Mouse (Mus musculus): ENCODE results near the gene Fbxo42.

Fbxo42 gene

DNA sequence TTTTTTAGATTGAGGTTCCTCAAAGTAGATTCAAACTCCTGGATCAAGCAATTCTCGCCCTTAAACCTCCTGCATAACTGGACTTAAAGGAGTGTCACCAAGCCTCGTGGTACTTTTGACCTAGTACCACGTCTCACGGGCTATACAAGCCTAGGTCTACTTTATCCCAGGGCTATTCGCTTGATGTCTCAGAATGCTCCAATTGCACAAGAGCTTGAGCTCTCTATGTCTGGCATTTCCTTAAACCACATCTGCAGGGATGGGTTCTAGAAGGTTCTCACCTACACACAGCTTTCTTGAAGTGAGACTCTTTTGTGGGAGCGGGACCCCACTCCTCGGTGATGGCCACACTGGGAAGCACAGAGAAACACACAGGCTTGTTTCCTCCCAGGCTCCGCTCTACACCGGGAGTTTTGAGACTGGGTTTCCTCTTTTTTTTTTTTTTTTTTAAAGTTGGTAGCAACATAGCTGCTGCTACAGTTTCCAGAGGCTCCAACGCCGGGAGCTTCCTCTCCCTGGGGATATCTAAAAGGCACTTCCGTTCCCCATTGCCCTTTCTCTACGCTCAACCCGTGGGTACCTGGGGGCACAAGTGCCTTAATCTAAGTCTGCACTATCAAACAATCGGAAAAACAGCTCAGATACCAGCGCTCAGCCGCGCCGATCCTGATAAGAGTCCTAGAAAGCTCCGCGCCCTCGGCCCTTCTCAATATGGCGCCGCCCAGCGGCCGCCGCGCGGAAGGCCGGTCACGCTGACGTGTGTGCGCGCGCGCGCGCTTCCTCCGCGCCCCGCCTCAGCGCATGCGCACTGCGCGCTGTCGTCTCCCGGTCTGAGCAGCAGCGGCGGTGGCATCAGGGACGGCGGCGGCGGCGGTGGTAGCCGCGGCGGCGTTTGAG is at the start of gene Fbxo42:
Gene Fbxo42 (plus strand): TSS at position 802 of the 897 bp plus-strand sequence.
- peak; percentile 96 for DNase-seq

DNA sequence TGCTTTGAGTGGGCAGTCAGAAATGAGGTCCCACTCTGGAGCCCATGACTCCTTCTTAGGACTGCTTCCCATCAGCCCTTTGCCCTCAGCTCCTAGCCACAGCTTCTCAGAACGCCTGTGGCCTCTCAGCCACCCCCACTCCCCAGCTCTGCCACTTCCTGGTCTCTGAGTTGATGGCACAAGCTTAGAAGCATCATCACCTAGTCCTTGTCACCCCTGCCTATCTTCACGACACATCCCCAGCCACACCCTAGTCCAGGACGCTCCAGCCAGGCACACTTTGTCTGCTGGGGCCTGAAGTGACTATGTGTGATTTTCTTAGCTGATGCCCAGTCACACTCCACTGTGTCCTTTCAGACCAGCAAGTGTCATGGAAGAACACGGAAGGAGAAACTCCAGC is 48.8 kb upstream of the Fbxo42 start:
- DNase-seq: no peak

- DNase-seq: no peak
Measured at GRCm38 (mm10) chr4:141099956-141100355, 47.8 kb upstream of the Fbxo42 start.

DNA sequence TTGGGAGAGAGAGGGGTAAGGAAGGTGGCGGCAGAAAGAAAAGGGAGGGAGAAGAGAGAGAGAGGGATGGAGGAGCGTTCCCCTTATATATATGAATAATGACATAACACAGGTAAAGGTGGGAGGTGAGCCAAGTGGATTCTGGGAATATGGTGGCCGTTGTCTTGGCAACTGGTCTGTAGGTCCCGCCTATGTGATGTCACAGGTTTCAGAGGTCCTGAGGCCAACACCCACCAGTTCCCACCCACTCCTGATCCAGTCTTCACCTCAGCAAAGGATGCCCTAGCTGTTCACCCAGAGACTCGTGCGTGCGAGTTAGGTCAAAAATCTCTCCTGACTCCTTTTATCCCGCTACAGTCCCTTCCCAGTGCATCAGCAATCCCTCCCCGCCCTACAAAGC is 46.4 kb upstream of the Fbxo42 start:
- DNase-seq: no peak

- DNase-seq: no peak
Measured at GRCm38 (mm10) chr4:141101855-141102254, 45.9 kb upstream of the Fbxo42 start.

DNA sequence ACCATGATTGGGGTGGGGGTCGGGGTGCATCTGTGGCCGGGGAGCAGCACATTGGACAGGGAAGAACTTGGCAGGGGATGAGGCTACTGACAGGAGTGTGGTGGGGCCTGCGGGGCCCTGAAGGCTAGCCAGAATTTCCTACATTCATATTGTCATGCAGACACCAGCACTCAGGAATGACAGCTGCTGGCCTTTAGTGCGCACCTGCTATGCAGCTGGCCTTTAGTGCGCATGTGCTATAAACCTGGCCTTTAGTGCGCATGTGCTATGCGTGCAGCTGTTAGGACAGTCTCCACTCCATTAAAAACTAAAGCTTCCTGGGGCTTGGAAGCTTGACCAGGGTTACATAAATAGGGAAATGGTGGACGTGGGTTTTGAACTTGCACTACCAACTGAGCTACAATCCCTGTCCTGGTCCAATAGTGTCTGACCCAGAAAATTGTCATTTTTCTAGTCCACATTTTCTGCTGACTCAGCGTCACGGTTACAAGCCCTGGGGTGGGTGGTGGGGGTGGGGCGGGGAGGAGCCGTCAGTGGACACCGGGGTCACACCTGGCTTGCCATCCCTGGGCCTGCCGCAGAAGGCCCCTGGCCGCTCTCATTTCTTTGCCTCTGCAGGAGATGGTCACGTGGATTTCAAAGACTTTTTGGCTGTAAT is 41.1 kb upstream of the Fbxo42 start:
- DNase-seq: no peak

DNA sequence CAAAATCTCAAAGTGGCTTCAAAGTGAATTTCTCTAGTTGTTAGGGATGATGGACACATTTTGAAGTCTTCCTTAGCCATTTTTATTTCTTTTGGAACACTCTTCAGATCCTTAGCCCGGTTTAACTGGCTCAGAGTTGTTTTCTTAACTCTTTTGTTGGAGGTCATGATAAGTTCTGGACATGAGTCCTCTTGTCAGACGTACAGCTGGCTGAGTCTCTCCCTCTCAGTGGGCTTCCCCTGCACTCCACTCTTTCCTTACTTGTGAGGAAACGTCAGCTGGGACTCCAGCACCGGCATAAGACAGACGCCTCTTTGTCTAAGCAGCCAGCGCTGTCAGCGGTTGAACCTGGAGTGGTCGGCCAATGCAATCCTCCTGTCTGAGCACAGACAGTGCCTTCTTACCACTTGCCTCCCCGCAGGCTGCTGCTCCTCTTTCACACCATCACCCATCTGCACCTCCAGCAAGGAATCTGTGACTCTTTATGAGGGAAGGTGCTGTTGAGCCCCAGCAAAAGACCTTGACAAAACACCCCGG is 39.4 kb upstream of the Fbxo42 start:
- DNase-seq: no peak

DNA sequence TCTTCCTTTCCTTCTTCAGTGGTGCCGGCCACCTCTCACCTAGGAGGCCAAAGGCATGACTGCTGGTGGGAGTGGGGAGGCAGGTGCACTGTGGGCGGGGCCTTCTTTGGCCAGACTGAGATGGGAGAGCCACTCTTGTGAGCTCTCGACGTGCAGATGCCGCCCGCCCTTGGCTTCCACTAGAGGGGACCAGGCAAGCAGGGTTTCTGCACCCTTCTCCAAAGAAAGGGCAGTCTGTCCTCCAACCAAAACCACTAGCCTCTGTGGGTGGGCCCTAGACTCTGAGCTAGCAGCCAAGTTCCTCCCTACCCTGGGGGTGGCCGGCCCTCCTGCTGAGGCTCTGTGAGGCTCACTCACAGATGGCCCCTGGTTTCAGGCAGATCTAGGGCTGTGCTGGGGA is 33.9 kb upstream of the Fbxo42 start:
- DNase-seq: no peak

DNA sequence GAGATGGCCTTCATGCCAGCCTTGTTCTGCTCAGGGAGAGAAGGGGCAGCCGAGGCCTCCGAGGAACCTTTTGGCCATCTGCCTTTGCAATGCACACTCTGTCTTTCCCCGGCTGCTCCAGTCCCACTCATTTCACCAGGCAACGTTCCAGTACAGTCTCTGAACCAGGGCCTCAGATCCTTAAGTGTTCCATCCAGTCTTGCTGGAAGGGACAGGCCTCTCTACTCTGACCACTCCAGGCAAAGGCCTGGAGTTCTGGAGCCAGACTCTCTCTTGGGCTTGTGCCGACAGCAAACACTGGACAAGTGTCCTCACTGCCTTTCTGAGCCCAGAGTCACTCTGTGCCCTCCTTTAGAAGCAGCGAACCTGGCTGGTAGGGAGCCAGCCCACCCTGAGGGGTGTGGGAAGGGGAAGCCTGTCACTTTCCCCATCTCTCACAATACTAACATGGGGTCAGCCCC is 33.2 kb upstream of the Fbxo42 start:
- DNase-seq: no peak

DNA sequence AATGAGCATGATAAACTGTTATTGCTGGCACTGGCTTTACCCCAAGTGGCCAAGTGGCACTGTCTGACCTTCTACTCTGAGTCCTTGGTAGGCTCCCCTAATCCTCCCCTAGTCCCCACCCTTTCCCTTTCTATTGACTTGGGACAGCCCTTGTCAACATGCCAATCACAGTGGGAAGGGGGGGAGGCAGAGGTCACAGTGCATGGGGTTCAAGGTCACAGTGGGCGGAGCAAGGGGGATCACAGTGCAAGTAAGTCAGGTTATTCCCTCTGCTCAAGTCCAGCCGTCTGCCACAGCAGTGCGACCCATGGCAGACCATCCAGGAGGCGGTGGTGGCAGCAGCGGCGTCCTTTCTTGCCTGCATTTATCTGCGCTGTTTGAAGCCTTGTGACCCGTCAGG is 32.3 kb upstream of the Fbxo42 start:
- DNase-seq: no peak

DNA sequence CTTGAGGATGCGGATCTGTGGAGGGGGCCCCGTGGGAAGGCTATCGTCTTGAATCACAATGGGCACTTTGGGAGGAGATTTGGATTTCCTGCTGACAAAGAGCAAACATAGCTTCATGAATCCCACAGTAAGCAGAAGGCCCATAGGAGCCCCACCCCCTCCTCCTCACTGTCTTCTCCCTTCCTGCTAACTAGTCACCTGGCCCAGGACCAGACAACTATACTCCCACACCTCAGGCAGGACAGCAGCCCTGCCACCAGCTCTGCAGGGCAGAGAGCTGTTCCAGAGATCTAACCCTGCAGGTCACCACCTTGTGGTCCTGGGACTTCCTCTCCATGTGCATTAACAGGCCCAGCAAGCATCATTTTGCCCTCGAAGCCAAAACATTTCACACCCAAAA is 29.0 kb upstream of the Fbxo42 start:
- no peak for DNase-seq

GRCm38 (mm10) chr4:141120700-141121099 is 27.0 kb upstream of the Fbxo42 start:
- peak; percentile 62 for DNase-seq

- DNase-seq: no peak
Measured at GRCm38 (mm10) chr4:141122663-141123062, 25.1 kb upstream of the Fbxo42 start.

- DNase-seq: no peak
Measured at GRCm38 (mm10) chr4:141123065-141123464, 24.6 kb upstream of the Fbxo42 start.

DNA sequence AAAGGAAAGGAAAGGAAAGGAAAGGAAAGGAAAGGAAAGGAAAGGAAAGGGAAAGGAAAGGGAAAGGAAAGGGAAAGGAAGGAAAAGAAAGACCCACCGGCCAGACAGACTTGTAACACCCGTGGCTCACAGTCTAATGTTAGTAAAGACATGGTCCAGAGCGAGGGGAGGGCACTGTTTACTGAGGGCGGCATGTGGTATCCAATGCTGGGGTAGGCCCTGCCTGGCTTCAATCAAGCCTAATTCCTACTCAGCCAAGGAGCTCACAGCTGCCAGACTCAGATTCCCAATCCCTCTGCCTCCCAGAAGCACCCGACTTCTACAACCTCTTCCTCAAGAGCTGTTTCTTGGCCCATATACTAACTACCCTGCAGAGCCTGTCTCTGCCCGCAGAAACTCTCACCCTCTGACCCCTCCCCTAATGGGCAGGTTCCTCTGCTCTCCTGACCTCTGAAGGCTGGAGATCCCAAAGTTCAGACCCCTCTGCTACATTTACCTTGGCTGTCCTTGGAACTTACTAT is 18.5 kb upstream of the Fbxo42 start:
- DNase-seq: no peak

GRCm38 (mm10) chr4:141130704-141131342 is 16.9 kb upstream of the Fbxo42 start:
- no peak for DNase-seq

DNA sequence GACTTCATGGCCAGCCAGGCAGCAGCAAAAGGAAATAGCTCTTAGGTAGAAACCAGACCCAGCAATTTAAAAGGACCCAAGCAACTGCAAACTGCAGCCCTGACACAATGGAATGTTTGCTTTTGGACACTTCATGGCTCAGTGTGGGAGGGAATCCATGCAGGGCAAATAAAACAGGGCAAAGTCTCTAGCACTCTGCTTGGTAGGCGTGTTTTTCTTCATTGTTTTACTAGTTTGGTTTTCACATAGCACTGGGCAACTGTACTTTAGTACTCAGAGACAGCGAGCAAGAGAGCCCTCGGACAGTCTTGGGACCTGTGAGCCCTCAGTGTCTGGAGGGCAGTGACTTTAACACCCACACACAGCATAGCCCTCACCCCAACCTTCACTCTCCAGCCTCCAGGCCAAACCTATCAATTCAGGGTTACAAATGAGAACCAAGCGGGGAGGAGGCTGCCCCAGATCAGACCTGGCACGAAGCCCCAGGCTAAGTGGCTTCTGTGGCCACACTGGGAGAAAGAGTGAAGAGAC is 16.1 kb upstream of the Fbxo42 start:
- peak; percentile 75 for DNase-seq

DNA sequence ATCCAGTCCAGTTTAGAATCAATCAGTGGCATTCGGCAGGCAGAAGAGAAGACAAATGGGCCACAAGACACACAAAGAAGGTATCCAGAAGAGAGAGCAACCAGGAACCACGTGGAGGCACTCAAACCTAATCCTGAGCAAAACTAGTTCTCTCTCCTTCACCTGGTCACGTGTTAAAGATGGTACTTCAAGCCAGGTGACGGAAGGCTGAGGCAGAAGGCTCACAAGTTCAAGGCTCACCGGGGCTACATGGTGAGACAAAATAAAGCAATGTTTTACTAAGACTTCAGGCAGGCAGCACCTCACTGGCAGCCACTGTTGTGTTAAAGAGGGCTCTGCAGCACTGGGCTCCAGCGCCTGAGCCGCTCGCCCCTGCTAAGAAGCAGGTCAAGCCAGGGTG is 15.5 kb upstream of the Fbxo42 start:
- DNase-seq: no peak

DNA sequence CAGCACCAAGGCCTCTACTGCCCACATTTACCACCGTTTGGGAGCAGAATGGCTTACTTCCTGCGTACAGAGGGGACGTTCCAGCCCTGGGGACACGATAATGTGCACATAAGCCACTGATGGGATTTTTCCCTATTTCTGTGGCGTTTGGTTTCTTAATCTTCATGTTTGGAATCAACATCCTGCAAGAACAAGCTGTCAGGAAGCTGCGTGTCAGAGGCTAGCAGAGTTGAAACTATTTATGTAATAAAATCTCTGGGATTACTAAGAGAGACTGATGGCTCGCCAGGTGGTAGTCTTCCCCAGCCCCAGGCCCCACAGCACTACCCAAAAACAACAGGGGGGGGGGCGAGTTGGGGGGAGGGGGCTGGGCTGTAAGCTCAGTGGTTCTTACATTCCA is 14.5 kb upstream of the Fbxo42 start:
- DNase-seq: no peak

DNA sequence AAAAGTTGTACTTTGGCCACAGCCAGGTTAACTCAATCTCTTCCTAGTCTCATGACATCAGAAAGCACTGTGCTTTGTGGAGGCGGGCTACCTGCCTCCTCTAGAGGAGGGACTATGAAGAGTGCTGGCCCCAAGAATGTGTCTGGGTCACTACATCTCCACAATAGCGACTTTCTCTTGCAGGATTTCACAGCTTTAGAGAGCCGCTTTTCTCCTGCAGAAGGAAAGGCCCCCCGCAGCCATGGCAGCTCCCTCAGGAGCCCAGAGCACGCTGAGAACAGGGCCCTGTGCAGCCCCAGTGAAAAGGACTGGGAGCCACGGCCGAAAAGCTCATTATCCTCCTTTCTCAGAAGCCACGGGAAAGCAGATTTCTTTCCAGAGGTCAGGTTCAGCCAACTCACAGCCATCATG is 13.7 kb upstream of the Fbxo42 start:
- no peak for DNase-seq

GRCm38 (mm10) chr4:141134751-141135530 is 12.8 kb upstream of the Fbxo42 start:
- no peak for DNase-seq

GRCm38 (mm10) chr4:141136126-141136525 is 11.6 kb upstream of the Fbxo42 start:
- DNase-seq: no peak
